Mouse (Mus musculus) midbrain, embryonic 12.5 days (tissue): Measurements from ENCODE around the gene Elf1. TPM values are rescaled to one million over a fixed set of nuclear protein-coding genes. Genes with fewer than 3 reads are reported as not detected.

ENCODE experiments used
- ATAC-seq: fragments of 200-750 bp; cut with Nextera tagmentation; 2 replicates; pipeline ENCODE4 v1.8.0; 2017; ENCODE audit warnings: low read depth, moderate TSS enrichment, moderate library complexity; ENCODE audit not compliant: low FRiP score
- H3K27ac ChIP-seq: fragments of 300-500 bp; sonication (generic); replicated peaks from 2 replicates; pipeline ENCODE4 v1.5.1; 2016; ENCODE audit warnings: mild to moderate bottlenecking
- H3K27me3 ChIP-seq: fragments of 300-500 bp; sonication (generic); 2 replicates; pipeline ENCODE4 v1.6.1; 2016; ENCODE audit warnings: mild to moderate bottlenecking
- H3K36me3 ChIP-seq: fragments of 300-500 bp; sonication (generic); 2 replicates; pipeline ENCODE4 v1.6.1; 2016
- H3K4me1 ChIP-seq: fragments of 300-500 bp; sonication (generic); 2 replicates; pipeline ENCODE4 v1.6.1; 2016
- H3K4me2 ChIP-seq: fragments of 300-500 bp; sonication (generic); replicated peaks from 2 replicates; pipeline ENCODE4 v1.6.1; 2016; ENCODE audit warnings: mild to moderate bottlenecking, moderate library complexity
- H3K4me3 ChIP-seq: fragments of 300-500 bp; sonication (generic); 2 replicates; pipeline ENCODE4 v1.5.1; 2016; ENCODE audit warnings: mild to moderate bottlenecking
- H3K9ac ChIP-seq: fragments of 300-500 bp; sonication (generic); replicated peaks from 2 replicates; pipeline ENCODE4 v1.6.1; 2016; ENCODE audit warnings: mild to moderate bottlenecking, moderate library complexity
- H3K9me3 ChIP-seq: fragments of 300-500 bp; sonication (generic); 2 replicates; pipeline ENCODE4 v1.6.1; 2016; ENCODE audit warnings: mild to moderate bottlenecking
- WGBS: fragments of 180-500 bp; shearing (Covaris S2); methylation state at CpG from one replicate; pipeline ENCODE4 v1.1.7; 2016; 5-methylcytosine and 5-hydroxymethylcytosine counted together
- polyA plus RNA-seq: library from polyadenylated mRNA; unstranded; fragments of >200 nt; fragmentation: Nextera tagmentation; extraction: Ambion mirVana; gene quantifications from 2 replicates; pipeline ENCODE4 v1.2.1, GENCODE M21; 2016

The Elf1 gene
- polyA plus RNA-seq, 1 experiment from 2014 or later = 7.4 TPM

DNA sequence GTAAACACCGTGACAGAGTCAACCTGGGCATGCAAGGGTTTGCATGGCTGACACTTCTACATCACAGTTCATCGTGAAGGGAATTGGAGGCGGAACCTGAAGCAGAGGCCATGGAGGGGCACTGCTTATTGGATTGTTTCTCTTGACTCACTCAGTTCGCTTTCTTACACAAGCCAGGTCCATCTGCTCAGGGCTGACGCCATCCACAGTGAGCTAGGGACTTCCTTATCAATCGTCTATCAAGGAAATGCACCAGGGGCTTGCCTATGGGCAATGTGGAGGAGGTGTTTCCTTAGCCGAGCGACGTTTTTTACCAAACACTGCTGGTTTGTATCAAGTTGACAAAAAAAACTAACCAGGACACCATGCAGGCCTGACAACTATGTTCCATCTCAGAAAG, 18.3 kb downstream of the Elf1 start:
- Histone ChIP-seq H3K4me3 (no peak overlapping the region), H3K4me2 (no peak overlapping the region), H3K9ac (no peak overlapping the region), H3K27ac (no peak overlapping the region), H3K4me1 (no peaks in the 10 kb centered on the region; the same call in 1 of the 2 replicates), H3K27me3 (no peaks in the 10 kb centered on the region), H3K36me3 (no peaks in the 10 kb centered on the region), H3K9me3 (no peaks in the 10 kb centered on the region)
- no peak for ATAC-seq
- 90% methylated on average over 9 of the region's 9 CpGs for WGBS

DNA sequence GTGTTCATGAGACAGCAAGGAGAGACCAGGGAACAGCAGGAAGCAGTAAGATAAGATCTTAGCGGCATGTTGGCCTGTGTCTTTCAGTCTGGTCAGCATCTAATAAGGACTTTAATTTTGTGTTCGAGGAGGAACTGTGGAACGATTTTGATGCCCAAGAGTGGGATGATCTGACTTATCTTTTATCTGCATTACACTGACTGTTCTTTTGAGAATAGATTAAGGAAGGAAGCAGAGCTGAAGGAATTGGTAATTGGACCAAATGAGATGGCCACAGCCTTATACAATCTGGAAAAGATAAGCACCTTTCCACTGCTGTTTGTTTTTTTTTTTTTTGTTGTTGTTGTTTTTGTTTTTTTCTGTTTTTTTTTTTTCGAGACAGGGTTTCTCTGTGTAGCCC, 19.8 kb downstream of the Elf1 start:
- H3K4me1 ChIP-seq = no peaks in the 10 kb centered on the region; the same call in 1 of the 2 replicates
- no peak overlapping the region for H3K4me2 ChIP-seq
- no peak overlapping the region for H3K4me3 ChIP-seq
- no peak for ATAC-seq
- H3K27ac ChIP-seq = no peak overlapping the region
- no peaks in the 10 kb centered on the region for H3K27me3 ChIP-seq
- no peaks in the 10 kb centered on the region for H3K9me3 ChIP-seq
- H3K9ac ChIP-seq = no peak overlapping the region
- 79% methylated on average over 4 of the region's 4 CpGs for WGBS
- H3K36me3 ChIP-seq = no peaks in the 10 kb centered on the region

DNA sequence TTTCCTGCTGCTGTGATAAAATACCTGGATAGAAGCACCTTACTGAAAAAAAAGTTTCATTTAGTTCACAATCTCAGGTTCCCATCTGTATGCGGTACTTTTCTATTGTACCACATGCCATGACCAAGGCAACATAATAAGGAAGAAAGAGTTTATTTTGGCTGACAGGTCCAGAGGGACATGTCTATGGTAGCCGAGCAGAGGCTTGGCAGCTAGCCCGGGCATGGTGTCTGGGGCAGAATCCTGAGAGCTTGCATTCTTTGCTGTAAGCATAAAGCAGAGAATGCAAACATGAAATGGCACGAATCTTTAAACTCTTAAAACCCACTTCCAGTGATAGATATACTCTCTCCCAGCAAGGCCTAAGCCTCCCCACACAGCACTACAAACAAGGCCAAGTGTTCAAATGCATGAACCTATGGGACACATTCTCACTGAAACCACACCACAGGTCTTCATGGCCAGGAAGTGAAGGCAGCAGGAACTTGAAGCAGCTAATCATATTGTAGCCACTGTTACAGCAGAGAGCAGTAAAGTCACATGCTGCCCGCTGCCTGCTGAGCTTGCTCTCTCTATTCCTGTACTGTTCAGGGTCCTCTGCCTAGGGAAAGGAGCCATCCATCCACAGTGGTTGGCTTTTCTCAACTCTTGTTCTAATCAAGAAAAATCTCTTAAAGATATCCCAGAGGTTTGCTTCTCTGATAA, 22.5 kb downstream of the Elf1 start:
- Histone ChIP-seq H3K9ac (no peak overlapping the region), H3K27ac (no peak overlapping the region), H3K36me3 (no peaks in the 10 kb centered on the region), H3K4me2 (no peak overlapping the region), H3K4me1 (no peaks in the 10 kb centered on the region; the same call in 1 of the 2 replicates), H3K27me3 (no peaks in the 10 kb centered on the region), H3K4me3 (no peak overlapping the region), H3K9me3 (no peaks in the 10 kb centered on the region)
- ATAC-seq = no peak
- WGBS = 85% methylated on average over 5 of the region's 5 CpGs

DNA sequence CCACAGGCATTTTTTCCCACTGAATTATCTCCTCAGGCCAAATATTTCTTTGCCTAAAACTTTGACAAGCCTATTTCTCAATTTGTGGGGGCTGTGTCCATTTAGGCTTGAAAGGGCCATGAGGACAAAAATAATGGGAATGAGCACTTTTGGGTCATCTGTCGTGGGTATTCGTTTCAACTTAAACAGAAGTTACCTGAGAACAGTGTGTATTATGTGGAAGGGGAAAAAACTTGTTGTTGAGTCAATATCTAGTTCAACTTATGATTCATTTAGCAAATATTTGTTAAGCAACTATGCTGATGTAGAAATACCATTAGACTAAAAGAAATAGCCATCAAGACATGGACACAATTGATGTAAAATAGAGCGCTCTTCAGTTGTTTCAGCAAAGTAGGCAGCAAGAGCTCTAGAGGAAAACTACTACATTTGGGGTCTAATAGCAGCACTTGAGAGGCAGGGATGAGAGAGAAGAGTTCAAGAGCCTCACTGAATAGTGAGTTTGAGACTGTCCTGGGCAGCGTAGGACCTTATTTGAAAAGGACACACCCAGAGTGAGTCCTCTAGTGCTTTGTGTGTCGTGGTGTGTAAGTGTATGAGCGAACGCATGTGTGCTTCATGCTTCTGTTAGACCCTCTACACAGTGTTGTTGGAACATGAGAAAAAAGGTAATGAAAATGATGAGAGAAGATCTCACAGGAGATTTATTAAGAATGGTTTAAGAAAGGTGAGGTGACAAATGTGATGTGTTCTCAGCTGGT, 23.4 kb downstream of the Elf1 start:
- Histone ChIP-seq H3K27me3 (no peaks in the 10 kb centered on the region), H3K9ac (no peak overlapping the region), H3K36me3 (no peaks in the 10 kb centered on the region), H3K9me3 (no peaks in the 10 kb centered on the region), H3K4me3 (no peak overlapping the region), H3K27ac (no peak overlapping the region), H3K4me1 (no peaks in the 10 kb centered on the region; the same call in 1 of the 2 replicates), H3K4me2 (no peak overlapping the region)
- WGBS = 95% methylated on average over 7 of the region's 7 CpGs
- no peak for ATAC-seq

DNA sequence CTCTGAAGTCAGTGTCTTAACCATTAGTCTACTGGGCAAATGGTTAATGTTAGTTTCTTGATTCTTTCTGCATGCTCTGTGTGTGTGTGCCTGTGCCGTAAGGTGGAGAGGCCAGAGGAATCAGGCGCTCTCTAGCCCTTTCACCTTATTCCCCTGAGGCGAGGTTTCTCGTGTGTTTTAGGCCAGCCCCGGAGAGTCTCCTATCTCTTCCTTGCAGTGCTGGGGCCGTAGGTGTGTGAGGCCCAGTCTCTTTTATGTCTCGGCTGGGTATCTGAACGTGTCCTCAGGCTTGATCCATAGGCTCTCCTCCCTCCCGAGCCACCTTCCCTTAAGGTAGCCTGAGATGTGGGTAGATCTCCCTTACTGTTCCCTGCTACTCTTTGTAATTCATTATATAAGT, 25.2 kb downstream of the Elf1 start:
- Histone ChIP-seq H3K9me3 (no peaks in the 10 kb centered on the region), H3K4me1 (no peaks in the 10 kb centered on the region; the same call in 1 of the 2 replicates), H3K36me3 (no peaks in the 10 kb centered on the region), H3K9ac (no peak overlapping the region), H3K27me3 (no peaks in the 10 kb centered on the region), H3K4me3 (no peak overlapping the region), H3K27ac (no peak overlapping the region), H3K4me2 (no peak overlapping the region)
- WGBS = 82% methylated on average over 9 of the region's 9 CpGs
- no peak for ATAC-seq

DNA sequence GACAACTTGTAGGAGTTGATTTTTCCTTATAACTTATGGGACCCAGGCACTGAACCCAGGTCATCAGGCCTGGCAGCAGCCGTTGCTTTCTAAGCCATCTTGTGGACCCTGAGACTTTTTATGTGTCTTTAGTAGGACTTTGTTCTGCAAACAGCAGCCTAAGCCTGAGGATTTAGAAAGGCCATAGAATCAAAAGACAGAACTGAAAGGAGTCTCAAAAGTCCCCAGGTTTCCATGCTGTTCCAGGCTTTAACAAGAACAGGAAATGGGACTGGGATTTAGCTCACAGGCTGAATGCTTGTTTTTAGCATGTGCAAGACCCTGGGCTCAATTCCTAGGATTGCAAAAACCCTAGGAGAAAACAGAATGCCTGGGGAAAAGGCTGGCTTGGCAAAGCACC, 26.9 kb downstream of the Elf1 start:
- H3K4me2 ChIP-seq = no peak overlapping the region
- H3K4me1 ChIP-seq = no peaks in the 10 kb centered on the region; the same call in 1 of the 2 replicates
- 50% methylated on average over 1 of the region's 1 CpGs for WGBS
- no peaks in the 10 kb centered on the region for H3K9me3 ChIP-seq
- no peak for ATAC-seq
- H3K4me3 ChIP-seq = no peak overlapping the region
- no peak overlapping the region for H3K27ac ChIP-seq
- H3K9ac ChIP-seq = no peak overlapping the region
- no peaks in the 10 kb centered on the region for H3K27me3 ChIP-seq
- no peaks in the 10 kb centered on the region for H3K36me3 ChIP-seq

DNA sequence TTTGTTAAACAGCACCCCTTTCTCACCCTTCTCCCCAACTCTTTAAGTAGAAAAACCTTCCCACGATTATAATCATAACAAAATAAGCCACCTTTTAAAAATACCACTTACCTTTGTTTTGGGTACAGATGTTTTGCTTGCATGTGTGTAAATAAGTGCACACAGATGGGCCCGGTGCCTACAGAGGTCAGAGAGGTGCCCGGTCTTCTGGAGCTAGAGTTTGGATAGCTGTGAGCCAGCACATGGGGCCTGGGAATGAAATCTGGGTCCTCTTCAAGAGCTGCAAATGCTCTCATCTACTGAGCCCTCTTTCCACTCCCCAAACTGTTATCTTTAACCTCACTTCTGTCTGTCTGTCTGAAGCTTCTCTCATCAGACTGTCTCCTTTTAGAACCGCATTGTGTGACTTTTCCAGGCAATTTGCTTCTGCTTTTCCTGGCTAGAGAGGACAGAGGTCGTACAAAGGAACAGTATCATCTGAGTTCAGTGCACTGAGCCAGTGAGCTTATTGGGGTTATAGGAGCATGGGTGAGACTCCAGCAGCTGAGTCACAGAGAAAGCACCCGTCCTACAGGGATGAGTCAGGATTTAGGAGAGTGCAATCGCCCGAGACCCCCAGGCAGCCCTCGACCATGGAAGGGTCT, 27.8 kb downstream of the Elf1 start:
- ATAC-seq = no peak
- Histone ChIP-seq H3K27ac (no peak overlapping the region), H3K4me3 (no peak overlapping the region), H3K4me2 (no peak overlapping the region), H3K9me3 (no peaks in the 10 kb centered on the region), H3K36me3 (no peaks in the 10 kb centered on the region), H3K4me1 (no peaks in the 10 kb centered on the region; the same call in 1 of the 2 replicates), H3K27me3 (no peaks in the 10 kb centered on the region), H3K9ac (no peak overlapping the region)
- 83% methylated on average over 9 of the region's 9 CpGs for WGBS

DNA sequence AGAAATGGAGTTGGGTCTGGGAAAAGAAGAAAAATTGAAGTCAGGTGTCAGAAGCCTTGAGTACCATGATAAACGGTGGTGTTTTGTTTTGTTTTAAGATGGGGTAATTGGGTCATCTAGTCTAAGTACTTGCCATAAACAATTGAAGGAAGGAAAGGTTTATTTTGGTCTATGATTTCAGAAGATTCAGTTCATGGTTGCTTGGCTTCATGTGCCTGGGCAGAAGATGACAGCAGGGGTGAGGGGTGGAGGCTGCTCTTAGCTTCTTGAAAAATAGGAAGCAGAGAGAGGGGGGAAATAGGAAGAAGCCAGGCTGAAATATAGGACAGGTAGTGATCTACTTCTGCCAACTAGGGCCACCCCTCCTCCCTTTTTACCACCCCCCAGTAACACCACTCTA, 30.5 kb downstream of the Elf1 start:
- no peaks in the 10 kb centered on the region for H3K4me1 ChIP-seq
- H3K27ac ChIP-seq = no peak overlapping the region
- no peaks in the 10 kb centered on the region for H3K9me3 ChIP-seq
- ATAC-seq = no peak
- H3K9ac ChIP-seq = no peak overlapping the region
- H3K4me2 ChIP-seq = no peak overlapping the region
- H3K27me3 ChIP-seq = no peaks in the 10 kb centered on the region
- H3K36me3 ChIP-seq = no peaks in the 10 kb centered on the region
- WGBS = 88% methylated on average over 1 of the region's 1 CpGs
- H3K4me3 ChIP-seq = no peak overlapping the region

DNA sequence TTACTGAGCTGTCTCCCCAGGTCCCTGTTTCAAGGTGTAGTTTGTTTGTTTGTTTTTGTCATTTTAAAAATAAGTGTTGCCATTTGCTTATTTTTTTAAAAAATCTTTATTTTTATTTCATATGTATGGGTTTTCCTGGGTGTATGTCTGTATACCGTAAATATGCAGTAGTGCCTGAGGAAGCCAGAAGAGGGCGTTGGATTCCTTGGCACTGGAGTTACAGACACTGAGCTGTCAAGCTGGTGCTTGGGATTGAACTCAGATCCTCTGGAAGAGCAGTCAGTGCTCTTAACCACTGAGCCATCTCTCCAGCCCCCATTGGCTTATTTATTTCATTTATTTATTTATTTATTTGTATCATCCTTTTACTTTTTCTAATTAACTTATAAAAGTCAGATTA, 33.0 kb downstream of the Elf1 start:
- no peak overlapping the region for H3K4me3 ChIP-seq
- H3K36me3 ChIP-seq = no peaks in the 10 kb centered on the region
- ATAC-seq = no peak
- H3K27me3 ChIP-seq = no peaks in the 10 kb centered on the region
- H3K9me3 ChIP-seq = no peaks in the 10 kb centered on the region
- H3K4me1 ChIP-seq = no peaks in the 10 kb centered on the region
- WGBS = 87% methylated on average over 2 of the region's 2 CpGs
- no peak overlapping the region for H3K27ac ChIP-seq
- no peak overlapping the region for H3K4me2 ChIP-seq
- no peak overlapping the region for H3K9ac ChIP-seq

DNA sequence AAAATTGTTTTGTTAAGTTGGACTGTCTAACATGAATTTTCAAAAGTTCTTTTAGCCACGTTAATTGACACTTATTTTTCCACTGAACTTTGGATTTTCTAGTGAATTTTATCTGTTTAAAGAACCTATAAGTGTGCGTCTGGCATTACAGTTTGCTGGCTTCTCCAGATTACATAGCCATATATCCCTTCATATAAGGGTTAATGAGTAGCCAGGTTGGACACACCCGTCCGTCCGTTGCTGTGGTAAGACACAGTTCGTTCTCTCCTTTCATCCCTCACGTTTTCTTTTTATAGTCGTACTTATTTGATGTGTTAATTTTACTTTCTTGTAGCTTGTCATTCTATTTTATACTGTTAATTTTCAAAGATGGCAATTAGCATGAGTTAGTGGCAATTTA, 34.1 kb downstream of the Elf1 start:
- no peaks in the 10 kb centered on the region for H3K36me3 ChIP-seq
- H3K9ac ChIP-seq = no peak overlapping the region
- no peak overlapping the region for H3K27ac ChIP-seq
- no peak overlapping the region for H3K4me2 ChIP-seq
- H3K4me3 ChIP-seq = no peak overlapping the region
- no peaks in the 10 kb centered on the region for H3K4me1 ChIP-seq
- WGBS = 92% methylated on average over 8 of the region's 8 CpGs
- H3K27me3 ChIP-seq = no peaks in the 10 kb centered on the region
- H3K9me3 ChIP-seq = no peaks in the 10 kb centered on the region
- ATAC-seq = no peak

DNA sequence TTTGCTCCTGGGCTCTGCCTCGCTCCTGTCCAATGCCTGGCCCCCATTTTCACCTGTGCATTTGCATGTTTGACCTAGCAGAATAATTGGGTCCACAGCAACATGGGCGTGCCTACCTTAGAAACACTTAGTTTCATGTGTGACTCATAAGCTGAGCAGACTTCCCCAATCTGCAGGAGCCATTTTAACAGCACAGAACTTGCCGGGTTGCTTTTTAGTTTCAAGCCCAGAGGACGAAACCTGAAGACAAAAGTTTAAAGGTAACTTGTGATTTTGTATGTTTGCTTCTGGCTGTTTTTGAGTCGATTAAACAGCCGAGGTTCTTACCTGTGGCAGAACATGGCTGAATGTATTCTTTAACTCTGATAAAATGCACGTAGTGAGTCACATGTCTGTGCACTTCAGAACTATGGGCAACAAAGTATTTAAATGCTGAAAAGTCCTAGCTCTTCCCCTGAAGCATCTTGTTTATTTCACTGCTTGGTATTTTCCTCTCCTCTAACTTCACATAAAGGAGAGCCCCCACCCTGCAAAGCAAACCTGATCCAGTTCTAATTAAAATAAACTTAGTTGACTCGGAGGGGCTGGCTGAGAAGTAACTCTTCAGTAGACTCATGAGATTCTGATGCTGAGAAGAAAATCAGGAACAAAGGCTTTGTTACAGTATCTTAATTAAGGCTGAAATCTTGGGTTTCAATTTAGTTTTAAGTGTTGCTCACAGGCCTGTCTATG, 34.7 kb downstream of the Elf1 start:
- no peaks in the 10 kb centered on the region for H3K36me3 ChIP-seq
- no peaks in the 10 kb centered on the region for H3K9me3 ChIP-seq
- no peak for ATAC-seq
- H3K27ac ChIP-seq = no peak overlapping the region
- H3K27me3 ChIP-seq = no peaks in the 10 kb centered on the region
- no peak overlapping the region for H3K4me2 ChIP-seq
- H3K4me3 ChIP-seq = no peak overlapping the region
- 85% methylated on average over 8 of the region's 8 CpGs for WGBS
- no peak overlapping the region for H3K9ac ChIP-seq
- no peaks in the 10 kb centered on the region for H3K4me1 ChIP-seq

DNA sequence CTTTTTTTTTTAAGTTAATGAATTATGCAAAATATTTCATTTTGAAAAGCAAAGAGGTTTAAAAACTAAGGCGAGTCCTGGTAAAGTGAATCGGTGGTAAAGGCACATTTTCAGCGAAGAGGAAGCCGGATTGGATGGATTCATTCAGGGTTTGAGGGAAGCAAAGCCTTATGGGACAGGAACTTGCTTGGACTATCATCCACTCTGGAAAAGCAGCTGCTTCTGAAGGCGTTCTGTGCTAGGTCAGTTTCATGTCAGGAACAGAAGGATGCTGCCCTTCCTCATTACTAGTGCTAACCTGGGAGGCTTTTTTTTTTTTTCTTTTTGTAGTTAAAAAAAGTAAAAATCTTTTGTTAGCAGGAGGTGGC, 35.2 kb downstream of the Elf1 start:
- Histone ChIP-seq H3K27me3 (no peaks in the 10 kb centered on the region), H3K9ac (no peak overlapping the region), H3K4me2 (no peak overlapping the region), H3K4me3 (no peak overlapping the region), H3K9me3 (no peaks in the 10 kb centered on the region), H3K36me3 (no peaks in the 10 kb centered on the region), H3K27ac (no peak overlapping the region), H3K4me1 (no peaks in the 10 kb centered on the region)
- WGBS = 86% methylated on average over 5 of the region's 5 CpGs
- no peak for ATAC-seq
